Mouse (Mus musculus): Measurements from ENCODE around the gene Cenpj. TPM values are rescaled to one million over a fixed set of nuclear protein-coding genes. Genes with fewer than 3 reads are reported as not detected.

Gene Cenpj
- polyA plus RNA-seq, 1 experiment = 1.7 TPM

- H3K36me3 ChIP-seq (ENCODE audit: control insufficient read depth, insufficient read depth) = peaks cover 7% of the 10 kb centered on the region
- no peaks in the 10 kb centered on the region for H3K79me2 ChIP-seq (ENCODE audit: control insufficient read depth, insufficient read depth)
- H3ac ChIP-seq (ENCODE audit: control insufficient read depth, insufficient read length) = no peak overlapping the region
- TF ChIP-seq E2F4 (IDR thresholded peaks at IDR 0.05; ENCODE audit: insufficient read depth) = no peak
- no peak for TF ChIP-seq MYOG (IDR thresholded peaks at IDR 0.05; ENCODE audit: control insufficient read depth in 1 of 3, insufficient read depth in 1 of 3, insufficient read length in 2 of 3, low read depth in 2 of 3)
- no peak for TF ChIP-seq USF1 (IDR thresholded peaks at IDR 0.05; ENCODE audit: low read depth)
- no peak for TF ChIP-seq TCF3 (IDR thresholded peaks at IDR 0.05; ENCODE audit: insufficient read length, low read depth)
- TF ChIP-seq MYOD1 (IDR thresholded peaks at IDR 0.05; ENCODE audit: control insufficient read depth in 1 of 3, insufficient read length in 2 of 3, low read depth in 2 of 3) = no peak
- no peak for TF ChIP-seq POLR2A (IDR thresholded peaks at IDR 0.05; ENCODE audit: insufficient read length, low read depth)
- TF ChIP-seq SRF (IDR thresholded peaks at IDR 0.05; ENCODE audit: control insufficient read depth, insufficient read length, low read depth) = no peak
- TF ChIP-seq CEBPB (IDR thresholded peaks at IDR 0.05; ENCODE audit: insufficient read depth, poor library complexity, severe bottlenecking) = no peak
- TF ChIP-seq TCF12 (IDR thresholded peaks at IDR 0.05; ENCODE audit: insufficient read depth, poor library complexity, severe bottlenecking) = no peak
- no peak for TF ChIP-seq MAX (IDR thresholded peaks at IDR 0.05; ENCODE audit: low read depth)
- no peak for TF ChIP-seq POLR2AphosphoS2 (IDR thresholded peaks at IDR 0.05; ENCODE audit: insufficient read length, low read depth)
- H3K27me3 ChIP-seq (ENCODE audit: control insufficient read depth, insufficient read depth, insufficient read length) = no peaks in the 10 kb centered on the region
- no peak overlapping the region for H3K4me2 ChIP-seq (ENCODE audit: low read depth)
- H3K4me3 ChIP-seq = no peak overlapping the region
Observed at GRCm38 (mm10) chr14:56530788-56531187, 44.4 kb downstream of the Cenpj start.

GRCm38 (mm10) chr14:56514775-56515174 is 60.5 kb downstream of the Cenpj start:
- H3K4me2 ChIP-seq (ENCODE audit: low read depth) = no peak overlapping the region
- no peak overlapping the region for H3ac ChIP-seq (ENCODE audit: control insufficient read depth, insufficient read length)
- TF ChIP-seq MYOD1 (IDR thresholded peaks at IDR 0.05; ENCODE audit: control insufficient read depth in 1 of 3, insufficient read length in 2 of 3, low read depth in 2 of 3) (no peak), POLR2AphosphoS2 (IDR thresholded peaks at IDR 0.05; ENCODE audit: insufficient read length, low read depth) (no peak), MAX (IDR thresholded peaks at IDR 0.05; ENCODE audit: low read depth) (no peak), TCF3 (IDR thresholded peaks at IDR 0.05; ENCODE audit: insufficient read length, low read depth) (no peak), USF1 (IDR thresholded peaks at IDR 0.05; ENCODE audit: low read depth) (no peak), MYOG (IDR thresholded peaks at IDR 0.05; ENCODE audit: control insufficient read depth in 1 of 3, insufficient read depth in 1 of 3, insufficient read length in 2 of 3, low read depth in 2 of 3) (no peak), REST (IDR thresholded peaks at IDR 0.05; ENCODE audit: insufficient read depth, insufficient read length) (no peak)
- H3K27me3 ChIP-seq (ENCODE audit: control insufficient read depth, insufficient read depth, insufficient read length) = no peaks in the 10 kb centered on the region
- H3K36me3 ChIP-seq (ENCODE audit: control insufficient read depth, insufficient read depth) = no peaks in the 10 kb centered on the region
- H3K4me3 ChIP-seq = no peak overlapping the region
- H3K79me2 ChIP-seq (ENCODE audit: control insufficient read depth, insufficient read depth) = no peaks in the 10 kb centered on the region

- Histone ChIP-seq H3ac (ENCODE audit: control insufficient read depth, insufficient read length) (no peak overlapping the region), H3K4me3 (no peak overlapping the region), H3K79me2 (ENCODE audit: control insufficient read depth, insufficient read depth) (no peaks in the 10 kb centered on the region), H3K27me3 (ENCODE audit: control insufficient read depth, insufficient read depth, insufficient read length) (no peaks in the 10 kb centered on the region), H3K4me2 (ENCODE audit: low read depth) (peak overlapping the region; percentile 6), H3K36me3 (ENCODE audit: control insufficient read depth, insufficient read depth) (no peaks in the 10 kb centered on the region)
- no peak for TF ChIP-seq POLR2AphosphoS2 (IDR thresholded peaks at IDR 0.05; ENCODE audit: insufficient read length, low read depth)
- TF ChIP-seq TCF3 (IDR thresholded peaks at IDR 0.05; ENCODE audit: insufficient read length, low read depth) = no peak
- TF ChIP-seq MYOG (IDR thresholded peaks at IDR 0.05; ENCODE audit: control insufficient read depth in 1 of 3, insufficient read depth in 1 of 3, insufficient read length in 2 of 3, low read depth in 2 of 3) = peak in 1 of 3 experiments; percentile 28
- TF ChIP-seq CEBPB (IDR thresholded peaks at IDR 0.05; ENCODE audit: insufficient read depth, poor library complexity, severe bottlenecking) = no peak
- TF ChIP-seq E2F4 (IDR thresholded peaks at IDR 0.05; ENCODE audit: insufficient read depth) = no peak
Observed at GRCm38 (mm10) chr14:56512084-56512483, 63.1 kb downstream of the Cenpj start.

GRCm38 (mm10) chr14:56506743-56507142 is 68.5 kb downstream of the Cenpj start:
- Histone ChIP-seq H3K4me2 (ENCODE audit: low read depth) (no peak overlapping the region), H3ac (ENCODE audit: control insufficient read depth, insufficient read length) (no peak overlapping the region), H3K36me3 (ENCODE audit: control insufficient read depth, insufficient read depth) (no peaks in the 10 kb centered on the region), H3K79me2 (ENCODE audit: control insufficient read depth, insufficient read depth) (no peaks in the 10 kb centered on the region), H3K27me3 (ENCODE audit: control insufficient read depth, insufficient read depth, insufficient read length) (no peaks in the 10 kb centered on the region), H3K4me3 (no peak overlapping the region)
- TF ChIP-seq MYOG (IDR thresholded peaks at IDR 0.05; ENCODE audit: control insufficient read depth in 1 of 3, insufficient read depth in 1 of 3, insufficient read length in 2 of 3, low read depth in 2 of 3) = no peak
- TF ChIP-seq TCF12 (IDR thresholded peaks at IDR 0.05; ENCODE audit: insufficient read depth, poor library complexity, severe bottlenecking) = no peak
- no peak for TF ChIP-seq E2F4 (IDR thresholded peaks at IDR 0.05; ENCODE audit: insufficient read depth)
- no peak for TF ChIP-seq TCF3 (IDR thresholded peaks at IDR 0.05; ENCODE audit: insufficient read length, low read depth)
- no peak for TF ChIP-seq MAX (IDR thresholded peaks at IDR 0.05; ENCODE audit: low read depth)
- no peak for TF ChIP-seq REST (IDR thresholded peaks at IDR 0.05; ENCODE audit: insufficient read depth, insufficient read length)
- TF ChIP-seq POLR2A (IDR thresholded peaks at IDR 0.05; ENCODE audit: insufficient read length, low read depth) = no peak
- no peak for TF ChIP-seq CEBPB (IDR thresholded peaks at IDR 0.05; ENCODE audit: insufficient read depth, poor library complexity, severe bottlenecking)
- no peak for TF ChIP-seq USF1 (IDR thresholded peaks at IDR 0.05; ENCODE audit: low read depth)
- TF ChIP-seq SRF (IDR thresholded peaks at IDR 0.05; ENCODE audit: control insufficient read depth, insufficient read length, low read depth) = no peak
- no peak for TF ChIP-seq POLR2AphosphoS2 (IDR thresholded peaks at IDR 0.05; ENCODE audit: insufficient read length, low read depth)
- TF ChIP-seq MYOD1 (IDR thresholded peaks at IDR 0.05; ENCODE audit: control insufficient read depth in 1 of 3, insufficient read length in 2 of 3, low read depth in 2 of 3) = no peak

- Histone ChIP-seq H3K4me3 (no peak overlapping the region), H3K36me3 (ENCODE audit: control insufficient read depth, insufficient read depth) (no peaks in the 10 kb centered on the region), H3K27me3 (ENCODE audit: control insufficient read depth, insufficient read depth, insufficient read length) (peaks cover 12% of the 10 kb centered on the region), H3ac (ENCODE audit: control insufficient read depth, insufficient read length) (no peak overlapping the region), H3K4me2 (ENCODE audit: low read depth) (no peak overlapping the region), H3K79me2 (ENCODE audit: control insufficient read depth, insufficient read depth) (no peaks in the 10 kb centered on the region)
- TF ChIP-seq MYOG (IDR thresholded peaks at IDR 0.05; ENCODE audit: control insufficient read depth in 1 of 3, insufficient read depth in 1 of 3, insufficient read length in 2 of 3, low read depth in 2 of 3) (peak in 2 of 3 experiments; percentile 6 to 57), TCF12 (IDR thresholded peaks at IDR 0.05; ENCODE audit: insufficient read depth, poor library complexity, severe bottlenecking) (peak; percentile 10), CEBPB (IDR thresholded peaks at IDR 0.05; ENCODE audit: insufficient read depth, poor library complexity, severe bottlenecking) (no peak), E2F4 (IDR thresholded peaks at IDR 0.05; ENCODE audit: insufficient read depth) (no peak), USF1 (IDR thresholded peaks at IDR 0.05; ENCODE audit: low read depth) (no peak), POLR2AphosphoS2 (IDR thresholded peaks at IDR 0.05; ENCODE audit: insufficient read length, low read depth) (no peak), REST (IDR thresholded peaks at IDR 0.05; ENCODE audit: insufficient read depth, insufficient read length) (no peak), MYOD1 (IDR thresholded peaks at IDR 0.05; ENCODE audit: control insufficient read depth in 1 of 3, insufficient read length in 2 of 3, low read depth in 2 of 3) (peak in 2 of 3 experiments; percentile 62 to 70), SRF (IDR thresholded peaks at IDR 0.05; ENCODE audit: control insufficient read depth, insufficient read length, low read depth) (no peak), POLR2A (IDR thresholded peaks at IDR 0.05; ENCODE audit: insufficient read length, low read depth) (no peak), TCF3 (IDR thresholded peaks at IDR 0.05; ENCODE audit: insufficient read length, low read depth) (no peak), MAX (IDR thresholded peaks at IDR 0.05; ENCODE audit: low read depth) (no peak)
Observed at GRCm38 (mm10) chr14:56502407-56502806, 72.8 kb downstream of the Cenpj start.

Measured in myocyte (in vitro differentiated cells).